Mouse (Mus musculus) hindbrain, postnatal 0 days (tissue): ENCODE measurements at regions not wholly inside any gene's neighbourhood (a gene's known extent, or its start where the extent isn't known, plus 50 kb on each side); places are given as distances from the start of the nearest gene placed in this dataset.

Experiments
- ATAC-seq: fragments of 200-750 bp; cut with Nextera tagmentation; 2 replicates; pipeline ENCODE4 v1.8.0; 2017; ENCODE audit warnings: mild to moderate bottlenecking, moderate TSS enrichment, moderate library complexity
- DNase-seq: peaks from one replicate; pipeline ENCODE4 v3.0.0-alpha.2; 2015; ENCODE audit warnings: low spot score
- H3K27ac ChIP-seq: fragments of 300-500 bp; sonication (generic); 2 replicates; pipeline ENCODE4 v1.5.1; 2014; ENCODE audit warnings: mild to moderate bottlenecking
- H3K27me3 ChIP-seq: fragments of 300-500 bp; sonication (generic); 2 replicates; pipeline ENCODE4 v1.6.1; 2014; ENCODE audit warnings: low read length, mixed read lengths; ENCODE audit not compliant: insufficient read depth
- H3K36me3 ChIP-seq: fragments of 300-500 bp; sonication (generic); 2 replicates; pipeline ENCODE4 v1.6.1; 2014; ENCODE audit warnings: low read length, mixed read lengths; ENCODE audit not compliant: insufficient read depth
- H3K4me1 ChIP-seq: fragments of 300-500 bp; sonication (generic); 2 replicates; pipeline ENCODE4 v1.6.1; 2014; ENCODE audit warnings: antibody characterized with exemption, low read length, mixed read lengths; ENCODE audit not compliant: insufficient read depth
- H3K4me2 ChIP-seq: fragments of 300-500 bp; sonication (generic); 2 replicates; pipeline ENCODE4 v1.6.1; 2014; ENCODE audit warnings: low read depth, mild to moderate bottlenecking, low read length, moderate library complexity, mixed read lengths
- H3K4me3 ChIP-seq: fragments of 300-500 bp; sonication (generic); 2 replicates; pipeline ENCODE4 v1.5.1; 2014; ENCODE audit warnings: low read length
- H3K9ac ChIP-seq: fragments of 300-500 bp; sonication (generic); replicated peaks from 2 replicates; pipeline ENCODE4 v1.6.1; 2014; ENCODE audit warnings: mild to moderate bottlenecking, low read length, moderate library complexity, mixed read lengths
- H3K9me3 ChIP-seq: fragments of 300-500 bp; sonication (generic); 2 replicates; pipeline ENCODE4 v1.6.1; 2016; ENCODE audit warnings: low read length, mixed read lengths
- CTCF ChIP-seq: IDR thresholded peaks from 2 replicates; pipeline ENCODE4 v1.5.1; 2016; ENCODE audit warnings: antibody characterized with exemption, control low read depth, low read depth
- WGBS: fragments of 180-500 bp; shearing (Covaris S2); extraction: QIAGEN DNeasy Blood & Tissue Kit; methylation state at CpG from one replicate; pipeline ENCODE4 v1.1.7; 2014; 5-methylcytosine and 5-hydroxymethylcytosine counted together

GRCm38 (mm10) chr8:38723254-38723653 lies 1729.8 kb downstream of the AI429214 start:
- Histone ChIP-seq H3K9ac (no peak overlapping the region), H3K4me3 (no peak overlapping the region), H3K4me1 (no peaks in the 10 kb centered on the region), H3K27ac (no peak overlapping the region), H3K9me3 (no peaks in the 10 kb centered on the region), H3K27me3 (no peaks in the 10 kb centered on the region), H3K36me3 (no peaks in the 10 kb centered on the region), H3K4me2 (no peak overlapping the region)
- ATAC-seq: no peak
- 96% methylated on average over 4 of the region's 4 CpGs for WGBS
- TF ChIP-seq CTCF: no peak
- no peak for DNase-seq

- 83% methylated on average over 5 of the region's 5 CpGs for WGBS
- Histone ChIP-seq H3K4me2 (no peak overlapping the region), H3K9ac (no peak overlapping the region), H3K36me3 (no peaks in the 10 kb centered on the region), H3K4me1 (no peaks in the 10 kb centered on the region), H3K9me3 (no peaks in the 10 kb centered on the region), H3K4me3 (no peak overlapping the region), H3K27me3 (no peaks in the 10 kb centered on the region), H3K27ac (no peak overlapping the region)
- DNase-seq (no peak), ATAC-seq (no peak)
- TF ChIP-seq CTCF: no peak
Observed at GRCm38 (mm10) chr8:38725257-38725656, 1731.9 kb downstream of the AI429214 start.

DNA sequence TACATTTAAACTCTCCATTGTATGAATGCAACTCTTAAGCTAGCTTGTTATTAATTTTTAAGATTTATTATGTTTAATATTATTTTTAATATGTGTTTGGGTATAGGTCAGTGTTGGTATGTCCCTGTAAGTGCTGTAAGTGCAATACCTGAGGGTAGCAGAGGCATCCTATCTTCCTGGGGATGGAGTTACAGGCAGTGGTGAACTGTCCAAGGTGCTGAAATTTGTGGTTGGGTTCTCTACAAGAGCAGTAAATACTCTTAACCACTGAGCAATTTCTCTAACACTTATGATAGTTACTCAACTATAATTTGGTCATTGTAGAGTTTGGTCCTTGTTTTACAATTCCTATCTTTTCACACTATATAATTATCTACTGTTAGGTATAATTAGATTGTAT lies 1753.7 kb downstream of the AI429214 start:
- H3K9ac ChIP-seq: no peak overlapping the region

GRCm38 (mm10) chr8:38766626-38767226 lies 1773.3 kb downstream of the AI429214 start:
- ATAC-seq: no peak

More for the DNA sequence above, 1753.7 kb downstream of the AI429214 start:
- Histone ChIP-seq H3K4me3 (no peak overlapping the region), H3K4me2 (no peak overlapping the region), H3K27ac (no peak overlapping the region), H3K4me1 (no peaks in the 10 kb centered on the region), H3K36me3 (no peaks in the 10 kb centered on the region), H3K27me3 (no peaks in the 10 kb centered on the region), H3K9me3 (no peaks in the 10 kb centered on the region)
- no peak for TF ChIP-seq CTCF
- peak; percentile 17 for DNase-seq
- no peak for ATAC-seq

DNA sequence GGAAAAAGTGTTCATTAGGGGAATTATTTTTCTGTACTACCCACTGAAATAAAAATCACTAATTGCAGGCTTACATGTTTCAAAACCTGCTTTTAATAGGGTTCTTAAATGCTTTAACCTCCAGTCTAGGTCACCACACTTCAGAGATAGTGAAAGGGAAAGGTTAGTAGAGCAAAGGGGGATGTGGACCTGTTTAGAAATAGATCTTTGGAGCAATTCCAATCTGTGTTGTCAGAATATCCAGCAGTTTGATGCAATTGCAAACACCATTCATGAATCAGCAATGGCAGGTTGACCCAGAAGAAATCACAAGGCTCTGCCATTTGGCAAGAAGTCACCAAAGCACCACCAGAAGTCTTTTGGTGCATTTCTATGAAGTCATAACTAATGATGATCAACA lies 1819.1 kb downstream of the AI429214 start:
- no peaks in the 10 kb centered on the region for H3K36me3 ChIP-seq
- H3K9me3 ChIP-seq: no peaks in the 10 kb centered on the region
- no peak overlapping the region for H3K27ac ChIP-seq
- H3K4me3 ChIP-seq: no peak overlapping the region
- ATAC-seq (no peak), DNase-seq (no peak)
- no peak overlapping the region for H3K4me2 ChIP-seq
- no peaks in the 10 kb centered on the region for H3K27me3 ChIP-seq
- no peak overlapping the region for H3K9ac ChIP-seq
- H3K4me1 ChIP-seq: no peaks in the 10 kb centered on the region
- TF ChIP-seq CTCF: no peak

More at GRCm38 (mm10) chr8:38766626-38767226, 1773.3 kb downstream of the AI429214 start:
- Histone ChIP-seq H3K4me2 (no peak overlapping the region), H3K9ac (no peak overlapping the region), H3K4me1 (no peaks in the 10 kb centered on the region), H3K4me3 (no peak overlapping the region), H3K36me3 (no peaks in the 10 kb centered on the region), H3K27me3 (no peaks in the 10 kb centered on the region), H3K9me3 (no peaks in the 10 kb centered on the region), H3K27ac (no peak overlapping the region)
- TF ChIP-seq CTCF: no peak
- DNase-seq: no peak
- WGBS: 74% methylated on average over 5 of the region's 5 CpGs

DNA sequence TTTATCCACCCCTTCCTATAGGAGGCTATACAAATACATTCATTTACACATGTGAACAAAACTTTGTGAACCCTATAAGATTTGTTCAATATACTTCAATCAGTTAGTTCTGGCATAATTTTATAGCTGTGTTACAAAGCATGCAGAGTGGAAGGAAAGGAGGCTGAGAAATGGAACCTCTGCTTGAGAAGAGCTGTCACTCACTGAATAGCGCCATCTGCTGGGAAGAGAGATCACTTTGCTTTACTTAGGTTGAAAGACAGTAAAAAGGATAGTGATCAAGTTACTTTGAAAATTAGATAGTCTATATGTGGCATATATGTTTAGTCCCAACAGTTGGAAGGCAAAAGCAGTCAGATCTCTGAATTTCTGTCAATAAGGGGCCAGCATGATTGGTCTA lies 1824.8 kb downstream of the AI429214 start:
- Histone ChIP-seq H3K4me3 (no peak overlapping the region), H3K9ac (no peak overlapping the region), H3K27ac (no peak overlapping the region), H3K4me2 (no peak overlapping the region), H3K36me3 (no peaks in the 10 kb centered on the region), H3K9me3 (no peaks in the 10 kb centered on the region), H3K4me1 (no peaks in the 10 kb centered on the region), H3K27me3 (no peaks in the 10 kb centered on the region)
- peak; percentile 71 for TF ChIP-seq CTCF
- ATAC-seq (0 out of 2 replicates have a peak, but pooled peaks have one; percentile 24), DNase-seq (peak; percentile 87)
- 26% methylated on average over 1 of the region's 1 CpGs for WGBS

- no peak for ATAC-seq
- no peak for DNase-seq
- H3K4me3 ChIP-seq: no peak overlapping the region
- H3K4me1 ChIP-seq: no peaks in the 10 kb centered on the region
- H3K4me2 ChIP-seq: no peak overlapping the region
- H3K36me3 ChIP-seq: no peaks in the 10 kb centered on the region
- no peak overlapping the region for H3K27ac ChIP-seq
- WGBS: 73% methylated on average over 2 of the region's 2 CpGs
- no peaks in the 10 kb centered on the region for H3K27me3 ChIP-seq
- no peak for TF ChIP-seq CTCF
- H3K9ac ChIP-seq: no peak overlapping the region
- no peaks in the 10 kb centered on the region for H3K9me3 ChIP-seq
Observed at GRCm38 (mm10) chr8:38861436-38861835, 1813.4 kb upstream of the Adam24 start.
